Mouse (Mus musculus) fat pad, adult 2 months (tissue): Measurements from ENCODE around the gene Tead2.
"Not testable (repeated sequence)": the region's sequence is repeated elsewhere in the genome, so short reads cannot be mapped to it uniquely, and the experiment has no call there.

ENCODE experiments used
- DNase-seq: peaks from one replicate; pipeline ENCODE4 v3.0.0-alpha.2; 2011; ENCODE audit warnings: low read depth, low spot score; ENCODE audit errors: extremely low read depth

Gene Tead2

GRCm38 (mm10) chr7:45253806-45254205, 38.3 kb downstream of the Tead2 start:
- DNase-seq = no peak

- DNase-seq = not testable (repeated sequence)
These were observed 40.3 kb downstream of the Tead2 start for GRCm38 (mm10) chr7:45255822-45256221.

GRCm38 (mm10) chr7:45257063-45257840, 41.7 kb downstream of the Tead2 start:
- DNase-seq = no peak

GRCm38 (mm10) chr7:45259281-45259680, 43.7 kb downstream of the Tead2 start:
- no peak for DNase-seq

GRCm38 (mm10) chr7:45262266-45262665, 46.7 kb downstream of the Tead2 start:
- no peak for DNase-seq

GRCm38 (mm10) chr7:45263006-45263607, 47.6 kb downstream of the Tead2 start:
- no peak for DNase-seq

- DNase-seq = no peak
These were observed 48.8 kb downstream of the Tead2 start for GRCm38 (mm10) chr7:45264348-45264747.

GRCm38 (mm10) chr7:45265518-45265917, 50.0 kb downstream of the Tead2 start:
- no peak for DNase-seq

GRCm38 (mm10) chr7:45272786-45273412, 57.3 kb downstream of the Tead2 start:
- no peak for DNase-seq

- DNase-seq = no peak
These were observed 58.1 kb downstream of the Tead2 start for GRCm38 (mm10) chr7:45273672-45274071.

- DNase-seq = no peak
These were observed 61.7 kb downstream of the Tead2 start, which contains the start of gene Slc6a21 for GRCm38 (mm10) chr7:45277136-45277760. Gene Slc6a21, plus strand, starts transcription at chr7:45277513.
